Comparison of ENCODE assay signal across 17 mouse cellular contexts in the genomic region with DNA sequence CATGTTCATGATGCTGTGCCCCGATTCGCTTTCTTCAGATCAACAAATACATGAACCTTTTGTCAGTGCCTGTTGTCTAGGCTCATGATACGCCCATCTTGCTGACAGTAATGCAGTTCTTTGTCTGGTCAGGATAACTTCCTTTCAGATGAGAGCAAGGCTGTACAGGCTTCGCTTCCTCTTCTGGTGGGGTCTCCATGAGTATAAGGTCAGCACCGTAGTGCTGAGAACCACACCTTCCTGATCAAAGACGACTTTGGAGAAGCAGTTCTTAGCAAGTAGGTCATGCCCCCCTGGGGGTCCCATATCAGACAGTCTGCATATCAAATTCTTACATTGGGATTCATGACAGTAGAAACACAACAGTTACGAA. TPM values are rescaled to one million over a fixed set of nuclear protein-coding genes. Genes with fewer than 3 reads are reported as not detected.
DNase-seq lines count a peak whose midpoint lies in the region; ATAC-seq and TF ChIP-seq lines count a peak whose summit lies in the region.
"Had no signal": no experiment of that assay in that cellular context is flagged by ENCODE, and none has a peak within 500 bp of the region (broad histone marks: within the 10 kb centered on the region; RNA-seq: fewer than 3 reads in every experiment).

No protein-coding gene starts in this region.

- H3K4me3 ChIP-seq in heart, embryonic 14.5 days (ENCODE audit: control insufficient read depth in 1 of 2, insufficient read depth in 1 of 2, low read depth in 1 of 2, low read length in 2 of 2): no peak overlapping the region
- no peak overlapping the region for H3K4me3 ChIP-seq in liver, postnatal 0 days (ENCODE audit: low read depth, low read length)
- H3K4me3 ChIP-seq in intestine, embryonic 15.5 days (replicated peaks): no peak overlapping the region
- H3K4me3 ChIP-seq: embryonic facial prominence, embryonic 12.5 days; forebrain, embryonic 10.5 days had no signal

- no peak for ATAC-seq in heart, embryonic 14.5 days (ENCODE audit: insufficient number of reproducible peaks, insufficient read depth, low FRiP score, low read depth)
- ATAC-seq in liver, postnatal 0 days: no peak
- peak; percentile 67 for ATAC-seq in granulocyte monocyte progenitor cell, adult 5-6 weeks (replicated peaks; ENCODE audit: poor library complexity, severe bottlenecking)
- ATAC-seq in intestine, embryonic 15.5 days: no peak
- ATAC-seq: CD4-positive, CD25-positive, alpha-beta regulatory T cell, adult 4 months had no signal

- 75% methylated on average over 7 of the region's 7 CpGs for WGBS in heart, embryonic 14.5 days
- WGBS in liver, postnatal 0 days (ENCODE audit: insufficient replicate concordance): 54% methylated on average over 7 of the region's 7 CpGs
- WGBS in intestine, embryonic 15.5 days: 77% methylated on average over 7 of the region's 7 CpGs

- no peak for DNase-seq in heart, postnatal 25 days (ENCODE audit: low spot score)
- DNase-seq in liver, postnatal 0 days: no peak
- DNase-seq in liver: no peak
- no peak for DNase-seq in layer of hippocampus, adult 9-11 months
- DNase-seq: adrenal gland, adult 2 months; cerebellum, adult 11-12 months; layer of hippocampus, postnatal 36 days; left cerebral cortex, postnatal 4 days; right cerebral cortex, postnatal 4 days; thymus, postnatal 14 days had no signal

- no peaks in the 10 kb centered on the region for H3K9me3 ChIP-seq in heart, embryonic 14.5 days (ENCODE audit: control insufficient read depth, low read length)
- H3K9me3 ChIP-seq in liver, postnatal 0 days (ENCODE audit: low read length): no peaks in the 10 kb centered on the region
- no peaks in the 10 kb centered on the region for H3K9me3 ChIP-seq in intestine, embryonic 15.5 days
- H3K9me3 ChIP-seq: embryonic facial prominence, embryonic 12.5 days; forebrain, embryonic 10.5 days had no signal

- intact Hi-C loops in heart, postnatal 25 days (cut with DNase I): no loop called here

- peaks cover 14 to 16% of the 10 kb centered on the region in 2 experiments for H3K4me1 ChIP-seq in heart, embryonic 14.5 days (ENCODE audit: control insufficient read depth in 2 of 2, insufficient read depth in 2 of 2, low read length in 2 of 2)
- H3K4me1 ChIP-seq in liver, postnatal 0 days (ENCODE audit: insufficient read depth): no peaks in the 10 kb centered on the region; the same call in 1 of the 2 replicates
- no peaks in the 10 kb centered on the region for H3K4me1 ChIP-seq in intestine, embryonic 15.5 days (replicated peaks)
- H3K4me1 ChIP-seq: forebrain, embryonic 10.5 days had no signal

- peak overlapping the region; percentile 68 to 75 for H3K27ac ChIP-seq in heart, embryonic 14.5 days (replicated peaks in 1 of 2; ENCODE audit: control insufficient read depth in 1 of 2, insufficient read depth in 1 of 2, low read depth in 2 of 2, low read length in 2 of 2)
- peak overlapping the region; percentile 8; the same call in 1 of the 2 replicates for H3K27ac ChIP-seq in liver, postnatal 0 days (ENCODE audit: low read depth)
- peak overlapping the region; percentile 66; the same call in 1 of the 2 replicates for H3K27ac ChIP-seq in intestine, embryonic 15.5 days
- H3K27ac ChIP-seq: forebrain, embryonic 10.5 days had no signal

- TF ChIP-seq EP300 in liver, postnatal 0 days (IDR thresholded peaks at IDR 0.05; ENCODE audit: low read depth): no peak

- H3K9ac ChIP-seq in heart, embryonic 14.5 days (ENCODE audit: low read length): no peak overlapping the region
- no peak overlapping the region for H3K9ac ChIP-seq in liver, postnatal 0 days (replicated peaks)
- H3K9ac ChIP-seq in intestine, embryonic 15.5 days: no peak overlapping the region
- H3K9ac ChIP-seq: embryonic facial prominence, embryonic 12.5 days had no signal

- H3K27me3 ChIP-seq in heart, embryonic 14.5 days (ENCODE audit: control insufficient read depth, insufficient read depth, low read length): no peaks in the 10 kb centered on the region
- no peaks in the 10 kb centered on the region for H3K27me3 ChIP-seq in liver, postnatal 0 days (ENCODE audit: insufficient read depth, low read length)
- no peaks in the 10 kb centered on the region for H3K27me3 ChIP-seq in intestine, embryonic 15.5 days (replicated peaks)
- H3K27me3 ChIP-seq: embryonic facial prominence, embryonic 12.5 days had no signal

- H3K4me2 ChIP-seq in heart, embryonic 14.5 days (ENCODE audit: low read length): no peak overlapping the region
- H3K4me2 ChIP-seq in liver, postnatal 0 days (ENCODE audit: low read depth, low read length): no peak overlapping the region
- H3K4me2 ChIP-seq in intestine, embryonic 15.5 days (replicated peaks): no peak overlapping the region
- H3K4me2 ChIP-seq: embryonic facial prominence, embryonic 12.5 days had no signal

- no peaks in the 10 kb centered on the region for H3K36me3 ChIP-seq in heart, embryonic 14.5 days (ENCODE audit: control insufficient read depth, insufficient read depth, low read length)
- no peaks in the 10 kb centered on the region for H3K36me3 ChIP-seq in liver, postnatal 0 days (replicated peaks; ENCODE audit: insufficient read depth, low read length)
- H3K36me3 ChIP-seq in intestine, embryonic 15.5 days: no peaks in the 10 kb centered on the region
- H3K36me3 ChIP-seq: embryonic facial prominence, embryonic 12.5 days; forebrain, embryonic 10.5 days had no signal

- TF ChIP-seq CTCF in liver, postnatal 0 days (IDR thresholded peaks at IDR 0.05; ENCODE audit: low read depth): no peak

RNA-seq across cellular contexts. Expression of a gene that starts 19.3 kb away (rescaled TPM):
- polyA plus RNA-seq in heart, embryonic 14.5 days (2014; fragmentation: Nextera tagmentation; extraction: Ambion mirVana): 0.15 and 0.42 TPM in 2 replicates
- 10 to 100 TPM in 1 of 2 experiments, 1 to 10 TPM in 1; 8.7 to 10.2 TPM for total RNA-seq in heart, postnatal 25 days (2021)
- polyA plus RNA-seq in liver, postnatal 0 days (2015; fragmentation: Nextera tagmentation; extraction: Ambion mirVana): 0.05 and 0.07 TPM in 2 replicates
- 1.4 and 3.2 TPM in 2 replicates for total RNA-seq in granulocyte monocyte progenitor cell, adult 5-6 weeks (2014; fragmentation: Nextera tagmentation)
- total RNA-seq in granulocyte monocyte progenitor cell, adult 5-6 weeks (2017): 1.0 and 2.3 TPM in 2 replicates
- polyA plus RNA-seq in intestine, embryonic 15.5 days (2015; fragmentation: Nextera tagmentation; extraction: Ambion mirVana): 0.15 and 0.25 TPM in 2 replicates
- total RNA-seq: MEL had no signal

Comparison
In these comparisons a context has a peak if more than half of its experiments do, and no peak if none do; other contexts are left out.
1. H3K27ac ChIP-seq: peak in every context shown above with its lines; median percentile 72 in heart, embryonic 14.5 days; 66 in intestine, embryonic 15.5 days; 8 in liver, postnatal 0 days.